Mouse (Mus musculus) E14TG2a.4 (cell line): ENCODE results near the gene Zdbf2.

Experiments used
- CTCF ChIP-seq: conservative IDR thresholded peaks from 2 replicates; pipeline ENCODE4 v1.5.1; 2014; ENCODE audit warnings: low read length
- NANOG ChIP-seq: IDR thresholded peaks from 2 replicates; pipeline ENCODE4 v1.6.1; 2014; ENCODE audit warnings: borderline replicate concordance, low read length, mixed read lengths
- POU5F1 ChIP-seq: IDR thresholded peaks from 2 replicates; pipeline ENCODE4 v1.6.1; 2014; ENCODE audit warnings: low read length, borderline replicate concordance

- TF ChIP-seq CTCF (no peak), POU5F1 (no peak), NANOG (no peak)
Measured at GRCm38 (mm10) chr1:63272741-63273338, at the start of gene Zdbf2.
